Mouse (Mus musculus): ENCODE measurements around the gene Cox10. TPM values are rescaled to one million over a fixed set of nuclear protein-coding genes. Genes with fewer than 3 reads are reported as not detected.

Cox10 gene
- polyA plus RNA-seq, 1 experiment from 2014 or later: 21.9 TPM

GRCm38 (mm10) chr11:63919211-63920098 is 159.8 kb downstream of the Cox10 start:
- peaks cover 22% of the 10 kb centered on the region for H3K27me3 ChIP-seq (replicated peaks)
- peaks cover 48% of the 10 kb centered on the region for H3K4me1 ChIP-seq
- H3K4me3 ChIP-seq: peak overlapping the region; percentile 72
- no peaks in the 10 kb centered on the region for H3K36me3 ChIP-seq
- H3K9me3 ChIP-seq: no peaks in the 10 kb centered on the region
- WGBS: 1% methylated on average over 52 of the region's 52 CpGs
- peak overlapping the region; percentile 81 for H3K9ac ChIP-seq
- H3K27ac ChIP-seq: no peak overlapping the region
- peak overlapping the region; percentile 94 for H3K4me2 ChIP-seq (replicated peaks)
- ATAC-seq (ENCODE audit: low FRiP score, low read depth): no peak

GRCm38 (mm10) chr11:63918321-63919105 is 160.8 kb downstream of the Cox10 start:
- H3K27ac ChIP-seq: no peak overlapping the region
- H3K9me3 ChIP-seq: no peaks in the 10 kb centered on the region
- peak overlapping the region; percentile 72 for H3K4me3 ChIP-seq
- peaks cover 53% of the 10 kb centered on the region for H3K4me1 ChIP-seq
- H3K4me2 ChIP-seq (replicated peaks): peak overlapping the region; percentile 94
- 7% methylated on average over 17 of the region's 17 CpGs for WGBS
- no peaks in the 10 kb centered on the region for H3K36me3 ChIP-seq
- peaks cover 17% of the 10 kb centered on the region; the same call in 1 of the 2 replicates for H3K27me3 ChIP-seq (replicated peaks)
- ATAC-seq (ENCODE audit: low FRiP score, low read depth): no peak
- H3K9ac ChIP-seq: peak overlapping the region; percentile 81

GRCm38 (mm10) chr11:63917561-63917960 is 161.7 kb downstream of the Cox10 start:
- Histone ChIP-seq H3K9me3 (no peaks in the 10 kb centered on the region), H3K27me3 (replicated peaks) (peaks cover 8% of the 10 kb centered on the region; the same call in 1 of the 2 replicates), H3K36me3 (no peaks in the 10 kb centered on the region), H3K4me2 (replicated peaks) (peak overlapping the region; percentile 94), H3K4me3 (no peak overlapping the region), H3K9ac (no peak overlapping the region), H3K27ac (no peak overlapping the region), H3K4me1 (peaks cover 45% of the 10 kb centered on the region)
- WGBS: 13% methylated on average over 6 of the region's 6 CpGs
- no peak for ATAC-seq (ENCODE audit: low FRiP score, low read depth)

GRCm38 (mm10) chr11:63914388-63914787 is 164.9 kb downstream of the Cox10 start:
- Histone ChIP-seq H3K27ac (no peak overlapping the region), H3K36me3 (no peaks in the 10 kb centered on the region), H3K4me3 (peak overlapping the region; percentile 27), H3K4me2 (replicated peaks) (peak overlapping the region; percentile 65), H3K9me3 (no peaks in the 10 kb centered on the region), H3K27me3 (replicated peaks) (no peaks in the 10 kb centered on the region), H3K9ac (no peak overlapping the region), H3K4me1 (peaks cover 49% of the 10 kb centered on the region)
- 2% methylated on average over 20 of the region's 20 CpGs for WGBS
- peak; percentile 87 for ATAC-seq (ENCODE audit: low FRiP score, low read depth)

- no peaks in the 10 kb centered on the region for H3K36me3 ChIP-seq
- peak; percentile 41; the same call in 1 of the 2 replicates for ATAC-seq (ENCODE audit: low FRiP score, low read depth)
- H3K4me1 ChIP-seq: peaks cover 45% of the 10 kb centered on the region
- H3K27ac ChIP-seq: no peak overlapping the region
- no peaks in the 10 kb centered on the region for H3K9me3 ChIP-seq
- 0 out of 2 replicates have a peak overlapping the region, but pooled peaks have one; percentile 1 for H3K9ac ChIP-seq
- no peaks in the 10 kb centered on the region for H3K27me3 ChIP-seq (replicated peaks)
- WGBS: 27% methylated on average over 4 of the region's 4 CpGs
- peak overlapping the region; percentile 65 for H3K4me2 ChIP-seq (replicated peaks)
- peak overlapping the region; percentile 27 for H3K4me3 ChIP-seq
These were observed 165.3 kb downstream of the Cox10 start for GRCm38 (mm10) chr11:63913936-63914335.

Other genes with a start within 250 kb of the Cox10 start
- 10.2 and 11.9 TPM in 2 replicates for gene Hs3st3b1, start 157.2 kb downstream of the Cox10 start, polyA plus RNA-seq (2016; fragmentation: Nextera tagmentation; extraction: Ambion mirVana)

Data from neural tube, embryonic 12.5 days (tissue).